Comparison of ENCODE assay signal across 10 mouse cellular contexts in the genomic region with DNA sequence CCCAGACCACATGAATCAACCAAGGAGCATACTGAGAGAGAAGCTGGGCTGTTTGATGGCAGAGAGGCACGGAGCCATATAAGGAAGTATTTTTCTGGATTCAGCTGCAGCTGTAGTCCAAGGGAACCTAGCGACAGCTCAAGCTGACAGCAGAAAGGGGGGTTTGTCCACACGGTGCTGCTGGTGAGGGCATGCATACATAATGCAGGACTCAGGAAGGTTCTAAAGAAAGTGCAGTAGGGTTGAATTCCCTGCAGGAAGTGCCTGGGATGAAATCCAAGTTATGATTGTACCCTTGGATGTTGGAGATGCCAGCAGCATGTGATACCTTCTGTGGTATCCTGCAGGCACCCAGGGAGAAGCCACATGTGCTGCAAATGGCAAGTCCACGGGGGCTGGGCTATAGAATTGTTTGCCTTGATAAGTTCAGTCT.
DNase-seq lines count a peak whose midpoint lies in the region; ATAC-seq lines count a peak whose summit lies in the region.
"Had no signal": no experiment of that assay in that cellular context is flagged by ENCODE, and none has a peak within 500 bp of the region (broad histone marks: within the 10 kb centered on the region; RNA-seq: fewer than 3 reads in every experiment).

No protein-coding gene starts in this region.

- no peaks in the 10 kb centered on the region for H3K36me3 ChIP-seq in forebrain, embryonic 13.5 days (ENCODE audit: poor library complexity, severe bottlenecking)
- no peaks in the 10 kb centered on the region for H3K36me3 ChIP-seq in forebrain, embryonic 12.5 days (replicated peaks)
- no peaks in the 10 kb centered on the region for H3K36me3 ChIP-seq in lung, embryonic 15.5 days
- H3K36me3 ChIP-seq in embryonic facial prominence, embryonic 13.5 days, result no peaks in the 10 kb centered on the region
- H3K36me3 ChIP-seq in neural tube, embryonic 15.5 days, result no peaks in the 10 kb centered on the region
- H3K36me3 ChIP-seq: heart, embryonic 10.5 days; liver, embryonic 13.5 days had no signal

- ATAC-seq in forebrain, embryonic 13.5 days, result peak; percentile 63; the same call in 1 of the 2 replicates
- no peak for ATAC-seq in forebrain, embryonic 12.5 days (ENCODE audit: low FRiP score)
- peak; percentile 42; the same call in 1 of the 2 replicates for ATAC-seq in lung, embryonic 15.5 days (ENCODE audit: borderline replicate concordance, extremely low read depth, low FRiP score, low TSS enrichment)
- ATAC-seq in embryonic facial prominence, embryonic 13.5 days (ENCODE audit: insufficient number of reproducible peaks, insufficient read depth, low FRiP score, low TSS enrichment, low read depth), result 0 out of 2 replicates have a peak, but pooled peaks have one; percentile 48
- ATAC-seq in neural tube, embryonic 15.5 days (ENCODE audit: low FRiP score), result no peak

- no peak overlapping the region for H3K27ac ChIP-seq in forebrain, embryonic 13.5 days
- H3K27ac ChIP-seq in forebrain, embryonic 12.5 days, result no peak overlapping the region
- H3K27ac ChIP-seq in lung, embryonic 15.5 days, result no peak overlapping the region
- no peak overlapping the region for H3K27ac ChIP-seq in embryonic facial prominence, embryonic 13.5 days
- 0 out of 2 replicates have a peak overlapping the region, but pooled peaks have one; percentile 3 for H3K27ac ChIP-seq in neural tube, embryonic 15.5 days (replicated peaks)
- H3K27ac ChIP-seq: heart, embryonic 10.5 days; liver, embryonic 13.5 days had no signal

- no peaks in the 10 kb centered on the region for H3K9me3 ChIP-seq in forebrain, embryonic 13.5 days (replicated peaks)
- no peaks in the 10 kb centered on the region for H3K9me3 ChIP-seq in forebrain, embryonic 12.5 days
- no peaks in the 10 kb centered on the region for H3K9me3 ChIP-seq in lung, embryonic 15.5 days
- H3K9me3 ChIP-seq in embryonic facial prominence, embryonic 13.5 days, result no peaks in the 10 kb centered on the region
- H3K9me3 ChIP-seq in neural tube, embryonic 15.5 days (replicated peaks), result no peaks in the 10 kb centered on the region
- H3K9me3 ChIP-seq: heart, embryonic 10.5 days; liver, embryonic 13.5 days had no signal

- no peak overlapping the region for H3K9ac ChIP-seq in forebrain, embryonic 13.5 days
- H3K9ac ChIP-seq in forebrain, embryonic 12.5 days, result no peak overlapping the region
- H3K9ac ChIP-seq in lung, embryonic 15.5 days, result no peak overlapping the region
- no peak overlapping the region for H3K9ac ChIP-seq in embryonic facial prominence, embryonic 13.5 days
- no peak overlapping the region for H3K9ac ChIP-seq in neural tube, embryonic 15.5 days (replicated peaks)
- H3K9ac ChIP-seq: liver, embryonic 13.5 days had no signal

- H3K4me3 ChIP-seq in forebrain, embryonic 13.5 days, result no peak overlapping the region
- no peak overlapping the region for H3K4me3 ChIP-seq in forebrain, embryonic 12.5 days (replicated peaks)
- no peak overlapping the region for H3K4me3 ChIP-seq in lung, embryonic 15.5 days
- no peak overlapping the region for H3K4me3 ChIP-seq in embryonic facial prominence, embryonic 13.5 days
- H3K4me3 ChIP-seq in neural tube, embryonic 15.5 days (replicated peaks), result no peak overlapping the region
- H3K4me3 ChIP-seq: heart, embryonic 10.5 days; liver, embryonic 13.5 days had no signal

- WGBS in forebrain, embryonic 13.5 days, result 42% methylated on average over 4 of the region's 4 CpGs
- WGBS in forebrain, embryonic 12.5 days, result 50% methylated on average over 4 of the region's 4 CpGs
- WGBS in lung, embryonic 15.5 days, result 21% methylated on average over 4 of the region's 4 CpGs
- WGBS in embryonic facial prominence, embryonic 13.5 days, result 37% methylated on average over 4 of the region's 4 CpGs
- 27% methylated on average over 4 of the region's 4 CpGs for WGBS in neural tube, embryonic 15.5 days

- no peak overlapping the region for H3K4me2 ChIP-seq in forebrain, embryonic 13.5 days
- no peak overlapping the region for H3K4me2 ChIP-seq in forebrain, embryonic 12.5 days
- H3K4me2 ChIP-seq in lung, embryonic 15.5 days, result no peak overlapping the region
- no peak overlapping the region for H3K4me2 ChIP-seq in embryonic facial prominence, embryonic 13.5 days
- no peak overlapping the region for H3K4me2 ChIP-seq in neural tube, embryonic 15.5 days
- H3K4me2 ChIP-seq: liver, embryonic 13.5 days had no signal

- peaks cover 4% of the 10 kb centered on the region; the same call in 1 of the 2 replicates for H3K4me1 ChIP-seq in forebrain, embryonic 13.5 days
- peaks cover 5% of the 10 kb centered on the region; the same call in 1 of the 2 replicates for H3K4me1 ChIP-seq in forebrain, embryonic 12.5 days
- H3K4me1 ChIP-seq in lung, embryonic 15.5 days, result no peaks in the 10 kb centered on the region
- peaks cover 7% of the 10 kb centered on the region for H3K4me1 ChIP-seq in embryonic facial prominence, embryonic 13.5 days
- peaks cover 7% of the 10 kb centered on the region for H3K4me1 ChIP-seq in neural tube, embryonic 15.5 days
- H3K4me1 ChIP-seq: heart, embryonic 10.5 days; liver, embryonic 13.5 days had no signal

- no peak for DNase-seq in lung, postnatal 14 days
- no peak for DNase-seq in kidney, postnatal 25 days
- no peak for DNase-seq in adrenal gland, postnatal 25 days
- DNase-seq: liver, embryonic 13.5 days had no signal

- no peaks in the 10 kb centered on the region for H3K27me3 ChIP-seq in forebrain, embryonic 13.5 days
- H3K27me3 ChIP-seq in forebrain, embryonic 12.5 days, result no peaks in the 10 kb centered on the region
- H3K27me3 ChIP-seq in lung, embryonic 15.5 days, result no peaks in the 10 kb centered on the region
- H3K27me3 ChIP-seq in embryonic facial prominence, embryonic 13.5 days, result no peaks in the 10 kb centered on the region
- no peaks in the 10 kb centered on the region for H3K27me3 ChIP-seq in neural tube, embryonic 15.5 days (replicated peaks)
- H3K27me3 ChIP-seq: liver, embryonic 13.5 days had no signal

Comparison
In these comparisons a context has a peak if more than half of its experiments do, and no peak if none do; other contexts are left out.
1. ATAC-seq: peak in forebrain, embryonic 13.5 days (single experiment), lung, embryonic 15.5 days (single experiment) and embryonic facial prominence, embryonic 13.5 days (single experiment); none in forebrain, embryonic 12.5 days (single experiment) and neural tube, embryonic 15.5 days (single experiment).